Mouse (Mus musculus) CH12.LX (cell line): ENCODE data around the gene Gm9803.

ENCODE experiments used
- CHD2 ChIP-seq: IDR thresholded peaks from 2 replicates; pipeline ENCODE4 v1.6.1; 2011; ENCODE audit warnings: low read length, improper control_type of control experiment
- CTCF ChIP-seq, 2 experiments: IDR thresholded peaks in 1 of 2; conservative IDR thresholded peaks in 1 of 2; 2 replicates each; pipeline ENCODE4 v1.5.1; 2011 to 2012; ENCODE audit warnings: low read depth in 2 of 2, low read length in 2 of 2, improper control_type of control experiment in 1 of 2, inconsistent platforms in 1 of 2, mild to moderate bottlenecking in 1 of 2, moderate library complexity in 1 of 2
- EP300 ChIP-seq: IDR thresholded peaks from 2 replicates; pipeline ENCODE4 v1.6.1; 2011; ENCODE audit warnings: low read length, improper control_type of control experiment
- MXI1 ChIP-seq: IDR thresholded peaks from 2 replicates; pipeline ENCODE4 v1.6.1; 2011; ENCODE audit warnings: mild to moderate bottlenecking, low read depth, low read length, improper control_type of control experiment
- POLR2A ChIP-seq: IDR thresholded peaks from 2 replicates; pipeline ENCODE4 v1.6.1; 2011; ENCODE audit warnings: low read depth, mild to moderate bottlenecking, improper control_type of control experiment, low read length

- TF ChIP-seq CTCF (conservative IDR thresholded peaks at IDR 0.05 in 1 of 2, IDR thresholded peaks at IDR 0.05 in 1 of 2; ENCODE audit: low read depth in 2 of 2, low read length in 2 of 2) (peak; percentile 5 to 83; a peak in 2 of 4 replicates), EP300 (no peak), CHD2 (no peak), MXI1 (0 out of 2 replicates have a peak, but pooled peaks have one; percentile 52), POLR2A (peak; percentile 84)
Observed at GRCm38 (mm10) chr10:43540442-43541152, 16.7 kb downstream of the Gm9803 start, which contains the start of gene 1700021F05Rik.
